Mouse (Mus musculus) hematopoietic stem cell, adult 5-6 weeks (primary cell): ENCODE data around the gene Zfp800. TPM values are rescaled to one million over a fixed set of nuclear protein-coding genes. Genes with fewer than 3 reads are reported as not detected.
A peak's percentile ranks its signal among the peaks of the same experiment; 100 is the strongest.

Experiments
- ATAC-seq, 2 experiments: fragments of 125-278 bp in 1 of 2; replicated peaks in 1 of 2; 2 replicates each; pipeline ENCODE4 v1.8.0; 2016 to 2017; ENCODE audit warnings: inconsistent platforms in 2 of 2, mild to moderate bottlenecking in 2 of 2, moderate number of reproducible peaks in 2 of 2, low read depth in 1 of 2, moderate TSS enrichment in 1 of 2; ENCODE audit not compliant: low FRiP score in 2 of 2, poor library complexity in 2 of 2, severe bottlenecking in 2 of 2, insufficient read depth in 1 of 2, low TSS enrichment in 1 of 2
- total RNA-seq: library from RNA; stranded (forward); fragments of 172-1452, 232-1000 nt; gene quantifications from 2 replicates; pipeline ENCODE4 v1.2.3, GENCODE M21; 2017

Gene Zfp800
- total RNA-seq, 1 experiment from 2014 or later: 78.1 TPM

DNA sequence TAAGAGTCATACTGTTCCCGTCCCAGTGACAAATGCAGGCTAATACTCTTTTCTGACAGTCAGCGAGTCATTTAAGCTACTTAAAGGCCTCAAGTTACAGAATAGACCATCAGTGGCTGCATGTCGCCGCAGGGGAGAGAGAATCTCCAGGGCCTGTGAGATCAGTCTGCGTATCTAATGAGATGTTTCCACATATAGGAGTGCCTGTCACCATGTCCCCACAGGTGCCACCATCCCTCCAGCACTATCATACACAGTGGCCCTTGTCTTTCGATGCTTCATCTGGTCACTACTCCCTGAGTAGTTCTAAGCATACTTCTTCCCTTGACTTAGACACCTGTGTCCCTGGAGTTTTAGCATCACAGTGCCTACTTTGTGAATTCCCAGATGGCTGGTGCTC, 68.0 kb downstream of the Zfp800 start:
- no peak for ATAC-seq

DNA sequence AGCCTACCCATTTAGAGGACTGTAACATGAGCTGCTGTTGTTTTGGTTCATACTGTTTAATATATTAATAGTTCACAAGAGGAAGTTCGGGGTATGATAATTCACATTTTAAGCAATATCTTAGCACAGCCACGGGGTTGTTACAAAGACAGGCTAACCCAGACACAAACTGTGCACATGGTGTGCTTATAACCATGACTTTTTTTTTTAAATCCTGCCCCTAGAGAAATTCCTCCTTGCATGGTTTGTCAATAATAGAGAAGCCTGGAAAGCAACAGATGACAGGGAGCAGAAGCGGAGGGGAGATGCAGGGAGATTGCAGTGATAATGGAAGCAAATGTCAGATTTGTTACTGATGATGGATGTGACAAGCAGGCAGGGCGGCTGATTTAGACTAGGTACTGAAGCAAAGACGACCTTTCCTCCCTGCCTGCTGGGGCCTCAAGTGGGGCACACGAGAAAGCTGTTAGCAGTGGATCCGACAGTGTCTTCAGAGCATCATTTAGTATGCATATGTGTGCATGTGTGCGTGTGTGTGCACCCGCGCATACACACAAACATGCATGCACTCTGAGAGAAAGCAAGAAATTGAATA, 68.7 kb downstream of the Zfp800 start:
- ATAC-seq: no peak

DNA sequence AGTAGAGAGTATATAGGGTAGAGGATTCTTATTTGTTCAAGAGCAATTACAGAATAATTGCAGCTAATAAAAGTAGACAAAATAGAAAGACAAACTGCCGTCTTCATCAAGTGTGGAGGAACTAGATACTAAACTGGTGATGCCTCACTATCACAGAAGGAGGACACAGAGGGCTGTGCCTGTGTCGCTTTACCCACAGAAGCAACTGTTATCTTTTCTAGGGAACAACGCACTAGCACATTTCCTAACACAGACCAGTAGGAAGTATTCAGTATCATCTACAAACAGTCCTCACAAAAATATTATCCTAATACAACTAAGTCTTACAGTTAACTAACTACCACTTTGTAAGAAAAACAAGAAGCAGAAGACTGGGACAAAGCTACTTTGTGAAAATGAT, 71.1 kb downstream of the Zfp800 start:
- no peak for ATAC-seq

- peak; percentile 66 to 72 for ATAC-seq
Observed at GRCm38 (mm10) chr6:28322399-28322798, 75.4 kb downstream of the Zfp800 start.

DNA sequence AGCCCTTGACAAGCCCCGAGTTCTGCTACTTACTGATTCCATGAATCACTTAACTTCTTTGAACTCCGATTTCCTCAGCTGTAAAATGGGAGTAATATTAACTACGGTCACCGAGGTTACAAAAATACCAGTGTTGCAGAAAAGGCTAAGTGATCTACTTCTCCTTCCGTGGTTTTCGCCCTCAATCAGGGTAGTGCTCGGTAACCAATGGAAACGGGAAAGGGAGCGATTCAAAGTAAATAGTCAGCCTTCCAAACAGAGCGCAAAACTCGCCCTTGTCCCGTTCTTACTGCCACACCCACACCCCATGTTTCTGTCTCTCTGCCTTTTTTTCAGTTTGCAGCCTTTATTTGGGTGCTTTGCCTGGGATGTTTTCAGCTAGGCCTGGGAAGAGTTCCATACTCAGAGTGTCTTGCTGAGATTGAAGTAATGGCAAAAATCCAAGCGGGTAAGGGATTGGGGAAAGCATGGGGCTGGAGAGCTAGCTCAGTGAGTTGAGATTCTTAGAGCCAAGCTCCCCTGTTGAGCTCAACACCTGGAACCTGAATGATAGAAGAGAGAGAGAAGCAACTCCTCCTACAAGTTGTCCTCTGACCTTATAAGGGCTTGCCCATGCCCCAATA, 78.0 kb downstream of the Zfp800 start:
- peak; percentile 67 to 74 for ATAC-seq

DNA sequence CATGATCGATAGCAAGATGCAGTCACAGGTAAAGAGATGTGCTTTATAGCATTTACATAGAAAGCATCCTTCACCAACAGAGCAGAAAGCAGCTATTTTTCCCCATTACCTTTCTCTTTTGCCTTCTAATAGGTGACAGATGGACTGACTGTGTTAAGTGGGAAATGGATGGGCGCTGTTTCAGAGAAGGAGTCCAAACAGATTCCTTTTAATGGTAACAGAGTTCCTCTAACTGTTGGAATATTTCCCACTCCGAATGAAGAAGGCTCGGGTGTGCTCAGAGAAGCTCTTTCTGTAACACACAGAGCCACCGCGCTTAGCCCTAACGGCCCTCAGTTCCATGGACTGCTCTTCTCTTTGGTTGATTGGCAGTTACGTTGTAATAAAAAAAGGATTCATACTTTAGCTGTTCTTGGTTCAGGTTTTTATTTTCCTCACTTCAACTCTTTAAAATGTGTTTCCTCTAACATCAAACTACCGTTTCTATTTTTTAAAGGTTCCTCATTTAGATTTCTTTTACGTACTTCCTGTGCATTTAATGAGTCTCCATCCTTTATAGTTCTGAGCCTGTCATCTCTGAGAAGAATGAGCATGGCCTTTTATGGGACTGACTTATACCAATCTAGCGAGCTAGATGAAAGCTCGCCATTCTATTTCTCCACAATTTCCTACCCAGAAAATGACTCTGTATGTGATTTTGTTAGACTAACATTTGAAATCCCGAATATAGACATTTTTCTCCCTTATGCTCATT, 78.8 kb downstream of the Zfp800 start:
- peak; percentile 79 to 81 for ATAC-seq

DNA sequence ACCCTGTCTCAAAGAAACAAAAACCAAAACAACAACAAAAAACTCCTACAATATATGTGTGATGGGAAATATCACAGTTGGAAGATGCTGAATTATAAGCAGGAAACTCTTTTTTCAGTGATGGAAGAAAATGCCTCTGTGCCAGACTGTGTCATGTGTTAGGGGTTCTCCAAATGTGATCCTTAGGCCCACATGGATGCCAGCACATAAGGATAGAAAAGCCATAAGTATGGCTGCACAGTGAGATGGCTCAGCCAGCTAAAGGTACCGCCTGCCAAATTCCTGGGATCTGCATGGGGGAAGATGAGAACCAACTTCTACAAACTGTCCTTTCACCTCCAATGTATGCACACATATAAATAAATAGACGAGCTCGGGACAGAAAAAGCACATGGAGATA, 82.6 kb downstream of the Zfp800 start:
- ATAC-seq: no peak

GRCm38 (mm10) chr6:28312067-28312466, 85.7 kb downstream of the Zfp800 start:
- no peak for ATAC-seq

DNA sequence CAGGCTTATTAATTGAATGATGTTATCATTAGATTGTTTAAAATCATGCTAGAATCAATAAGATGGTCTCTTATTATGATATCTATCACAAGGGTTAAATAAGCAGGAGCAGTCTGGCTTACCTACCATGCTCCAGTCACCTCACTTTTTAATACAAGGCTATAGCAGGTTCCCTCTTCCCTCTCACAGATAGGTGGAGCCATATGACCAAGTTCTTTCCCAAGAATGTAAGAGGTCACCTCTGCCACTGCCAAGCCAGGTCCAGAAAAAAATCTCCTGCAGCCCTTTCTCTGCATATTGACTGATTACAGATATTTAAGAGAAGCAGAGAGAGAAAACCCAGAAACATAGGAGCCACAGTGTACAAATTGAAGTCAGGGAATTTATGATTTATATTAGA, 88.1 kb downstream of the Zfp800 start:
- peak; percentile 46 to 48; a peak in 2 of 4 replicates for ATAC-seq

DNA sequence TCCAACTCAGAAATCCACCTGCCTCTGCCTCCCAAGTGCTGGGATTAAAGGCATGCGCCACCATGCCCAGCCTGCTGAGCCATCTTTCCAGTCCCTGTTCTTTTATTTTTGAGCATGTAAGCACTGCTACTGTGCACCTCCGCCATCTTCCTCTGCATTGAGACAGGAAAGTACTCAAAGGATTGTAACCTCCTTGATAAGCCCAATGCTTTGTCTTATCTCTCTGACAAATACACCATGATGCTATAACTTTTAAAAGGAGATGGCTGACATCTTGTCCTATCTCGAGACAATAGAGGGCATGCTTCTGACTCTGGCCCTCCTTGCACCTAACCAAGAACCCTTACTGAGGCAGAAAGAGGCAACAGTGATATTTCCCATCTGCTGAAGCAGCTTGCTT, 88.9 kb downstream of the Zfp800 start:
- ATAC-seq: no peak

GRCm38 (mm10) chr6:28306702-28307101, 91.1 kb downstream of the Zfp800 start:
- ATAC-seq: no peak

GRCm38 (mm10) chr6:28296306-28296705, 101.5 kb downstream of the Zfp800 start:
- no peak for ATAC-seq

- no peak for ATAC-seq
Observed at GRCm38 (mm10) chr6:28295581-28295980, 102.2 kb downstream of the Zfp800 start.

GRCm38 (mm10) chr6:28292810-28293209, 105.0 kb downstream of the Zfp800 start:
- ATAC-seq: peak in 1 of 2 experiments; percentile 32; a peak in 1 of 4 replicates

DNA sequence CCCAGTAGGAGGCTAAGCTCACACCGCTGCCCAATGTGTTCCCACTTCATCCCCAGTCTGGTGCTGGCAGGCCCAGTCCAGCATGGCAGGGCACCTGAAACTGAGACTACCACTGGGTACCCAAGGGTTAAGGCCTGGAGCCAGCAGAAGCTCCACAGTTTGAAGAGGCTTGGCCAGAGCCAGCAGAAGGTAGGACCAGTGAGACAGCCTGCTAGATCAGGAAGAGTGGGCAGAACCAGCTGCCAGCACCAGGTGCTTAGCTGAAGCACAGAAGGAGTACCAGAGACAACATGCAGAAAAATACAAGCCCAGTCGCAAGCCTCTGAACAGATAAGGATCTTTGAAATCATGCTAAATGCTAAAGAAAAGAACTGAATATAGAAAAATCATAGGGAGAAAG, 117.9 kb downstream of the Zfp800 start:
- ATAC-seq: no peak

- ATAC-seq: peak; percentile 20 to 41; a peak in 3 of 4 replicates
Observed at GRCm38 (mm10) chr6:28262198-28262621, 135.6 kb downstream of the Zfp800 start.

DNA sequence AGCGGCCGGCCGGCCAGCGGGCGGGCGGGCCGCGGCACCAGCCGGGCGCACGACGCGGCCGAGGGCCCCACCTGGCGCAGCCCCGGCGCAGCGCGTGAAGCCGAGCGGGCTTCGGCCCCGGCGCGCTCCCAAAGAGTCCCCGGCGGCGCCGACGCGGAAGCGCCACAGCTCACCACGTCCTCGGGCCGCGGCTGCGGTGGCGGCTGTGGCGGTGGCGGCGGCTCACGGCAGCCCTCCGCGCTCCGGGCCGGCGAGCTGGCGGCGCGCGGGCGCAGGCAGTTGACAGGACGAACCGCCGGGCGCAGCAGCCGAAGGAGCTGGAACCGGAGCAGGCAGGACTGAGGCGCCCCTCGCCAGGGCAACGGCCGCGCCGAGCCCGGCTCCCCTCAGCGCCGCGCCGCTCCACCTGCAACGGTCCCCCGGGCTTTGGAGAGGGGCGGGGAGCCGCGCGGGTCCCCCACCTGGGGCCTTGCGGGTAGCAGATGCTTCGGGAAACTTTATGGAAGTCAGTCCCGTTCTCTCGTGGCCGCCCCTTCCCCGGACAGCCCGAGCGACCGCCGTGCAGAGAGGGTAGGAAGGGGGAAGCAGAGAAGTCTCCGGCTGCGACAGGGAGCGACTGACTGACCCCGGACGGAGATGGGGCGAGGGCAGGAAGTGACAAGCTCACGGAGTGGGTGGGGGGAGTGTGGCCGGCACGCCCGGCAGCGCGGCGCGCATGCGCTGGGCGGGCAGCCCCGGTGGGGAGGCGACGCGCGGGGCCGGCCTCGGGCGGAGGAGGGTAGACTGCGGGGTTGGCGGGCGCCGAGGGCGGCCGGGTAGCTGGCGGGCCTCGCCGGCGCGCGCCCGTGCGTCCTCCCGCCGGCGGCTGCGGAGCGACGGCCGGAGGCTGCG, 136.3 kb downstream of the Zfp800 start:
- peak; percentile 94 to 95 for ATAC-seq
